9 mouse cellular contexts compared by ENCODE assay signal in the genomic region with DNA sequence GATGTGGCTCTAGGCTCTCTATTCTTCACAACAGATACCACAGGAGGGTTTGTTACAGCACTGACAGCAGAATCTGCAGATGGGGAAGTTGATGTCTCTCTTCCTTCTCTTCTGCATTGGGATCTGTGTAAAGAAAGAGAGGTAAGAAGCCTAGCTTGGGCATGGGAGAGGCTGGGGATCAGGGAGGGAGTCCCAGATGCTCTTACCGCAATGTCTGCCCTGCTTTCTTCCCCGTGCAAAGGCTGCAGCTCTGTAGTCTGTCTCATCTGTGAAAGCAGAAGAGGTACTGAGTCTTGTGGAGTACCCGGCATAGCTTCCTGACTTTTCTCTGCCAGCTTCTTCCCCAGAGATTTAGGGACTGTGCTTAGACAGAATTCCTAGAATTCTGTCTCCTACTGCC. TPM values are rescaled to one million over a fixed set of nuclear protein-coding genes. Genes with fewer than 3 reads are reported as not detected.
DNase-seq lines count a peak whose midpoint lies in the region; ATAC-seq lines count a peak whose summit lies in the region.
"Had no signal": no experiment of that assay in that cellular context is flagged by ENCODE, and none has a peak within 500 bp of the region (broad histone marks: within the 10 kb centered on the region; RNA-seq: fewer than 3 reads in every experiment).

No protein-coding gene starts in this region.

- DNase-seq in heart, adult 11 months, result peak; percentile 27

- ATAC-seq in common myeloid progenitor, adult 5-6 weeks (replicated peaks; ENCODE audit: low read depth, poor library complexity, severe bottlenecking), result peak; percentile 51
- ATAC-seq in granulocyte monocyte progenitor cell, adult 5-6 weeks (replicated peaks; ENCODE audit: poor library complexity, severe bottlenecking), result peak; percentile 80
- ATAC-seq in megakaryocyte, adult 5-6 weeks (ENCODE audit: poor library complexity, severe bottlenecking), result peak; percentile 51
- peak; percentile 56 for ATAC-seq in megakaryocyte progenitor cell, adult 5-6 weeks (replicated peaks; ENCODE audit: poor library complexity)

RNA-seq across cellular contexts. Expression of a gene that starts 2.0 kb away (rescaled TPM):
- total RNA-seq in common myeloid progenitor, adult 5-6 weeks (2017), result not detected in 2 replicates
- total RNA-seq in granulocyte monocyte progenitor cell, adult 5-6 weeks (2014; fragmentation: Nextera tagmentation), result not detected in 2 replicates
- total RNA-seq in granulocyte monocyte progenitor cell, adult 5-6 weeks (2017), result not detected in 2 replicates
- not detected in 2 replicates for total RNA-seq in megakaryocyte, adult 5-6 weeks (2015)
- not detected in 2 replicates for total RNA-seq in megakaryocyte, adult 5-6 weeks (2017)
- not detected in 2 replicates for total RNA-seq in megakaryocyte progenitor cell, adult 5-6 weeks (2015)
- not detected in 2 replicates for total RNA-seq in megakaryocyte progenitor cell, adult 5-6 weeks (2017)
- total RNA-seq: CH12.LX, ES-E14, G1E, MEL had no signal

RNA-seq across cellular contexts. Expression of a gene that starts 7.8 kb away (rescaled TPM):
- total RNA-seq in common myeloid progenitor, adult 5-6 weeks (2017), result not detected in 2 replicates
- total RNA-seq in granulocyte monocyte progenitor cell, adult 5-6 weeks (2014; fragmentation: Nextera tagmentation), result 0.81 TPM in 1 of 2 replicates, not detected in the other
- total RNA-seq in granulocyte monocyte progenitor cell, adult 5-6 weeks (2017), result 0.46 TPM in 1 of 2 replicates, not detected in the other
- 0.87 and 0.89 TPM in 2 replicates for total RNA-seq in megakaryocyte, adult 5-6 weeks (2015)
- total RNA-seq in megakaryocyte, adult 5-6 weeks (2017), result 0.95 and 1.1 TPM in 2 replicates
- 0.39 TPM in 1 of 2 replicates, not detected in the other for total RNA-seq in megakaryocyte progenitor cell, adult 5-6 weeks (2015)
- total RNA-seq in megakaryocyte progenitor cell, adult 5-6 weeks (2017), result 0.37 and 1.3 TPM in 2 replicates
- total RNA-seq: G1E, MEL had no signal

RNA-seq across cellular contexts. Expression of a gene that starts 21.3 kb away (rescaled TPM):
- total RNA-seq in common myeloid progenitor, adult 5-6 weeks (2017), result not detected in 2 replicates
- total RNA-seq in granulocyte monocyte progenitor cell, adult 5-6 weeks (2014; fragmentation: Nextera tagmentation), result not detected in 2 replicates
- total RNA-seq in granulocyte monocyte progenitor cell, adult 5-6 weeks (2017), result not detected in 2 replicates
- 0.60 TPM in 1 of 2 replicates, not detected in the other for total RNA-seq in megakaryocyte, adult 5-6 weeks (2015)
- not detected in 2 replicates for total RNA-seq in megakaryocyte, adult 5-6 weeks (2017)
- total RNA-seq in megakaryocyte progenitor cell, adult 5-6 weeks (2015), result not detected in 2 replicates
- not detected in 2 replicates for total RNA-seq in megakaryocyte progenitor cell, adult 5-6 weeks (2017)
- total RNA-seq: CH12.LX, ES-E14, G1E, MEL had no signal

RNA-seq across cellular contexts. Expression of a gene that starts 34.1 kb away (rescaled TPM):
- 130 and 138 TPM in 2 replicates for total RNA-seq in common myeloid progenitor, adult 5-6 weeks (2017)
- 87.7 and 105 TPM in 2 replicates for total RNA-seq in granulocyte monocyte progenitor cell, adult 5-6 weeks (2014; fragmentation: Nextera tagmentation)
- total RNA-seq in granulocyte monocyte progenitor cell, adult 5-6 weeks (2017), result 103 and 128 TPM in 2 replicates
- total RNA-seq in megakaryocyte, adult 5-6 weeks (2015), result 145 and 150 TPM in 2 replicates
- total RNA-seq in megakaryocyte, adult 5-6 weeks (2017), result 193 and 226 TPM in 2 replicates
- 92.6 and 97.4 TPM in 2 replicates for total RNA-seq in megakaryocyte progenitor cell, adult 5-6 weeks (2015)
- 137 and 162 TPM in 2 replicates for total RNA-seq in megakaryocyte progenitor cell, adult 5-6 weeks (2017)

RNA-seq across cellular contexts. Expression of a gene that starts 42.3 kb away (rescaled TPM):
- total RNA-seq in common myeloid progenitor, adult 5-6 weeks (2017), result 0.29 and 7.6 TPM in 2 replicates
- total RNA-seq in granulocyte monocyte progenitor cell, adult 5-6 weeks (2014; fragmentation: Nextera tagmentation), result not detected in 2 replicates
- not detected in 2 replicates for total RNA-seq in granulocyte monocyte progenitor cell, adult 5-6 weeks (2017)
- total RNA-seq in megakaryocyte, adult 5-6 weeks (2015), result 1.9 and 2.7 TPM in 2 replicates
- 10.5 and 10.8 TPM in 2 replicates for total RNA-seq in megakaryocyte, adult 5-6 weeks (2017)
- total RNA-seq in megakaryocyte progenitor cell, adult 5-6 weeks (2015), result 0.29 and 1.3 TPM in 2 replicates
- total RNA-seq in megakaryocyte progenitor cell, adult 5-6 weeks (2017), result 0.07 and 0.29 TPM in 2 replicates
- total RNA-seq: MEL had no signal

Comparison
In these comparisons a context has a peak if more than half of its experiments do, and no peak if none do; other contexts are left out.
1. Peak in every context shown above with its lines: DNase-seq and ATAC-seq.